Mouse (Mus musculus) forebrain, embryonic 13.5 days (tissue): ENCODE data around the gene Tmem262. TPM values are rescaled to one million over a fixed set of nuclear protein-coding genes. Genes with fewer than 3 reads are reported as not detected.

Source experiments
- ATAC-seq: fragments of 200-750 bp; cut with Nextera tagmentation; 2 replicates; pipeline ENCODE4 v1.8.0; 2017
- H3K27ac ChIP-seq: fragments of 300-500 bp; sonication (generic); 2 replicates; pipeline ENCODE4 v1.5.1; 2015; ENCODE audit warnings: inconsistent platforms, mild to moderate bottlenecking, moderate library complexity
- H3K27me3 ChIP-seq: fragments of 300-500 bp; sonication (generic); 2 replicates; pipeline ENCODE4 v1.6.1; 2015; ENCODE audit warnings: mild to moderate bottlenecking, inconsistent platforms
- H3K36me3 ChIP-seq: fragments of 300-500 bp; sonication (generic); 2 replicates; pipeline ENCODE4 v1.6.1; 2015; ENCODE audit warnings: mild to moderate bottlenecking, inconsistent platforms; ENCODE audit not compliant: poor library complexity, severe bottlenecking
- H3K4me1 ChIP-seq: fragments of 300-500 bp; sonication (generic); 2 replicates; pipeline ENCODE4 v1.6.1; 2015; ENCODE audit warnings: inconsistent platforms
- H3K4me2 ChIP-seq: fragments of 300-500 bp; sonication (generic); 2 replicates; pipeline ENCODE4 v1.6.1; 2015; ENCODE audit warnings: inconsistent platforms, mild to moderate bottlenecking, moderate library complexity
- H3K4me3 ChIP-seq: fragments of 300-500 bp; sonication (generic); 2 replicates; pipeline ENCODE4 v1.5.1; 2015; ENCODE audit warnings: mild to moderate bottlenecking, inconsistent platforms
- H3K9ac ChIP-seq: fragments of 300-500 bp; sonication (generic); 2 replicates; pipeline ENCODE4 v1.6.1; 2015; ENCODE audit warnings: mild to moderate bottlenecking, inconsistent platforms
- H3K9me3 ChIP-seq: fragments of 300-500 bp; sonication (generic); replicated peaks from 2 replicates; pipeline ENCODE4 v1.6.1; 2016; ENCODE audit warnings: inconsistent platforms
- WGBS: fragments of 180-500 bp; shearing (Covaris S2); methylation state at CpG from one replicate; pipeline ENCODE4 v1.1.7; 2015; 5-methylcytosine and 5-hydroxymethylcytosine counted together
- polyA plus RNA-seq: library from polyadenylated mRNA; unstranded; fragments of >200 nt; fragmentation: Nextera tagmentation; extraction: Ambion mirVana; gene quantifications from 2 replicates; pipeline ENCODE4 v1.2.1, GENCODE M21; 2015

The Tmem262 gene
- polyA plus RNA-seq, 1 experiment from 2014 or later, result not detected

GRCm38 (mm10) chr19:6084478-6085248 lies 4.8 kb downstream of the Tmem262 start, which contains the start of the genes Zfpl1 and Cdca5:
Gene Zfpl1 (minus strand): TSS chr19:6084956.
Gene Cdca5 (plus strand): TSS chr19:6084983.
- H3K27ac ChIP-seq, result peak within 1 kb of the TSS; percentile 57; the same call in 1 of the 2 replicates
- ATAC-seq, result peak; percentile 94
- under 1% methylated on average over 58 of the region's 58 CpGs for WGBS
- H3K27me3 ChIP-seq, result no peaks in the 10 kb centered on the region
- peak within 1 kb of the TSS; percentile 90 for H3K4me2 ChIP-seq
- H3K9ac ChIP-seq, result peak within 1 kb of the TSS; percentile 74
- H3K9me3 ChIP-seq, result no peaks in the 10 kb centered on the region
- peaks cover 28% of the 10 kb centered on the region for H3K4me1 ChIP-seq
- H3K4me3 ChIP-seq, result peak within 1 kb of the TSS; percentile 66
- H3K36me3 ChIP-seq, result peaks cover 49% of the 10 kb centered on the region

DNA sequence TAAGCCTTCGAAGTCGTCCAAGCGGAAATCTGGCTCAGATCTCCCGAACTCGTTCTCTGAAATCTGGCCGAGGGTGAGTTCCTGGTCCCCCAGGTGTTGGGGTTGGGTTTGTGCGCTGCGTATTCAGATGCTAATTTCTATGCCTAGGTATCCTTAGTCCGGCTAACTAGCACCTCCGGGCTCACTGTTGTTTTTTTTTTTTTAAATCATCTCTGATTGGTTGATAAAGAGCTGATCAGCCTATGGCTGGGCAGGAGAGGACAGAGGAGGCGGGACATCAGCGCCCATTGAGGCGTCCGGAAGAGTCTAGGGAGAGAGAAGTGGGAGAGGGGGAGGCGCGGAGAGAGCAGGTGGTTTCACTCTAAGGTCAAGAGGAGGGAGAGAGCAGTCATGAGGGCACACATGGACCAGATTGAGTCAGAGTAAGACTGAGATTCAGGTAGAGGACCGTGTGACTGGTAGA lies 5.6 kb downstream of the Tmem262 start:
- H3K4me1 ChIP-seq, result peaks cover 28% of the 10 kb centered on the region
- under 1% methylated on average over 17 of the region's 17 CpGs for WGBS
- H3K27ac ChIP-seq, result peak overlapping the region; percentile 57; the same call in 1 of the 2 replicates
- peak overlapping the region; percentile 66 for H3K4me3 ChIP-seq
- peak overlapping the region; percentile 63 for H3K9ac ChIP-seq
- peak overlapping the region; percentile 90 for H3K4me2 ChIP-seq
- no peaks in the 10 kb centered on the region for H3K9me3 ChIP-seq
- H3K27me3 ChIP-seq, result no peaks in the 10 kb centered on the region
- peaks cover 49% of the 10 kb centered on the region for H3K36me3 ChIP-seq
- peak; percentile 74 for ATAC-seq

DNA sequence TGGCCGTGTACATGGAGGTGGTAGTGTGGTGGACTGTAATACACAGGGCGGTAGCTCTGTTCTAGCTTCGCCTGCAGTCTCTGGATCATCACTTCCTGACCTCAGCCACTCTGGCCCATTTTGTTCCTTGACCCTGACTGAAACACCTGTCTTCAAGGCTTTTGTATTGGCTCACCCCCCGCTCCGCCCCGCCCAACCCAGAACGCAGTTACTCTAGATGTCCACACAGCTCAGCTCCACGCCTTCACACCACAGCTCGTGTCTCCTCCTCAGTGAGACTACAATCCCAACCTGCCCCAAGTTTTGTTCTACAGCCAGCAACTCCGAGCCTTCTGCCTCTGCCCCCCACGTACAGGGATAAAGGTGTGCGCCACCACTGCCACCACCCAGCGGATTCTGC lies 9.0 kb downstream of the Tmem262 start:
- ATAC-seq, result no peak
- Histone ChIP-seq H3K36me3 (peaks cover 54% of the 10 kb centered on the region), H3K4me3 (no peak overlapping the region), H3K27me3 (no peaks in the 10 kb centered on the region), H3K9ac (no peak overlapping the region), H3K27ac (no peak overlapping the region), H3K4me2 (no peak overlapping the region), H3K4me1 (peaks cover 21% of the 10 kb centered on the region), H3K9me3 (no peaks in the 10 kb centered on the region)
- WGBS, result 95% methylated on average over 13 of the region's 13 CpGs

GRCm38 (mm10) chr19:6094119-6094518 lies 14.3 kb downstream of the Tmem262 start, which contains the start of gene AC131692.1:
Gene AC131692.1 (plus strand): TSS chr19:6094419.
- no peak for ATAC-seq
- H3K4me2 ChIP-seq, result no peak within 1 kb of the TSS
- 93% methylated on average over 7 of the region's 7 CpGs for WGBS
- no peak within 1 kb of the TSS for H3K27ac ChIP-seq
- no peaks in the 10 kb centered on the region for H3K9me3 ChIP-seq
- H3K4me1 ChIP-seq, result no peaks in the 10 kb centered on the region
- H3K4me3 ChIP-seq, result no peak within 1 kb of the TSS
- no peak within 1 kb of the TSS for H3K9ac ChIP-seq
- peaks cover 64% of the 10 kb centered on the region for H3K36me3 ChIP-seq
- no peaks in the 10 kb centered on the region for H3K27me3 ChIP-seq

- WGBS, result 94% methylated on average over 3 of the region's 3 CpGs
- Histone ChIP-seq H3K27me3 (no peaks in the 10 kb centered on the region), H3K4me3 (no peak overlapping the region), H3K9ac (no peak overlapping the region), H3K27ac (no peak overlapping the region), H3K36me3 (peaks cover 32% of the 10 kb centered on the region), H3K4me2 (no peak overlapping the region), H3K4me1 (no peaks in the 10 kb centered on the region), H3K9me3 (no peaks in the 10 kb centered on the region)
- ATAC-seq, result no peak
Observed at GRCm38 (mm10) chr19:6097847-6098246, 18.0 kb downstream of the Tmem262 start.

GRCm38 (mm10) chr19:6101186-6101585 lies 21.4 kb downstream of the Tmem262 start:
- WGBS, result 85% methylated on average over 6 of the region's 6 CpGs
- Histone ChIP-seq H3K4me1 (no peaks in the 10 kb centered on the region), H3K4me2 (no peak overlapping the region), H3K9me3 (no peaks in the 10 kb centered on the region), H3K36me3 (peaks cover 7% of the 10 kb centered on the region), H3K9ac (no peak overlapping the region), H3K27ac (no peak overlapping the region), H3K27me3 (no peaks in the 10 kb centered on the region), H3K4me3 (no peak overlapping the region)
- ATAC-seq, result no peak

DNA sequence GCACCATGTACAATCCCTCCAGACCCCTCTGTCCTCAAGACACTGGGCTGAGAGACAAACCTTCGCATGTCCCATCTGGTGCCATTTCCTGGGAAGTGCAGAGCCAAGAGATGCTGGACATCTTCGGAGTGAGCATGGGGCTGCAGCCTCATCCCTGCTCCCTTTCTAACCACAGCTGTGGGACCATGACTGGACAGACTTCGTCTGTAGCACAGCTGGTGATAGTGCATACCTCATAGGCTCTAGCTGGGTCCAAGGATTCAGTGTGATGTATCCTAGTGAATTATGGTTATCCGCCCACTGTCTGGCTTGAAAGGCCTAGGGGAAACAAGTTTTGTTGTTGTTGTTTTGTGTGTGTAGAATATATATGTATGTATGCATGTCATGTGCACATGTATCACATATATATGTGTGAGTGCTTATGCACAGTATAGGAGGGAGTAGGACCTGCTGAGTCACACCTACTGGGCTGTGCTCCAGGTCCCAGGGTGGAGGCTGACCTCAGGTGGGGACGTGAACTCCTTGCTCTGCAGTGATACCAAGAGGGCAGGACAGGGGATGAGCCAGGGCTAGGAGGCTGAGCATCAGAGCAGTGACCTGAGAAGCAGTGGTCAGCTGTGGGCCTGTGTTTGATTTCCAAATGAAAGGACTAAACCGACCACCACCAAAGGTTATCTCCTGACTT lies 22.5 kb downstream of the Tmem262 start:
- H3K27me3 ChIP-seq, result no peaks in the 10 kb centered on the region
- peak overlapping the region; percentile 21; the same call in 1 of the 2 replicates for H3K9ac ChIP-seq
- 85% methylated on average over 6 of the region's 6 CpGs for WGBS
- no peaks in the 10 kb centered on the region for H3K9me3 ChIP-seq
- no peaks in the 10 kb centered on the region for H3K4me1 ChIP-seq
- no peak overlapping the region for H3K4me3 ChIP-seq
- H3K27ac ChIP-seq, result no peak overlapping the region
- ATAC-seq, result no peak
- peaks cover 12% of the 10 kb centered on the region for H3K36me3 ChIP-seq
- H3K4me2 ChIP-seq, result no peak overlapping the region

- no peaks in the 10 kb centered on the region for H3K27me3 ChIP-seq
- peak overlapping the region; percentile 13; the same call in 1 of the 2 replicates for H3K9ac ChIP-seq
- peaks cover 5% of the 10 kb centered on the region; the same call in 1 of the 2 replicates for H3K36me3 ChIP-seq
- H3K4me2 ChIP-seq, result no peak overlapping the region
- 86% methylated on average over 4 of the region's 4 CpGs for WGBS
- H3K4me1 ChIP-seq, result no peaks in the 10 kb centered on the region
- H3K9me3 ChIP-seq, result no peaks in the 10 kb centered on the region
- no peak overlapping the region for H3K27ac ChIP-seq
- no peak overlapping the region for H3K4me3 ChIP-seq
- no peak for ATAC-seq
Observed at GRCm38 (mm10) chr19:6104476-6104875, 24.6 kb downstream of the Tmem262 start.

- Histone ChIP-seq H3K36me3 (peaks cover 5% of the 10 kb centered on the region; the same call in 1 of the 2 replicates), H3K4me1 (no peaks in the 10 kb centered on the region), H3K4me2 (no peak within 1 kb of the TSS), H3K4me3 (no peak within 1 kb of the TSS), H3K9ac (peak within 1 kb of the TSS; percentile 13; the same call in 1 of the 2 replicates), H3K27me3 (no peaks in the 10 kb centered on the region), H3K27ac (no peak within 1 kb of the TSS), H3K9me3 (no peaks in the 10 kb centered on the region)
- no peak for ATAC-seq
- WGBS, result 92% methylated on average over 7 of the region's 7 CpGs
Observed at GRCm38 (mm10) chr19:6105586-6105985, 25.8 kb downstream of the Tmem262 start, which contains the start of gene Naaladl1. Gene Naaladl1 (plus strand): TSS chr19:6105782.

- Histone ChIP-seq H3K9ac (no peak overlapping the region), H3K27me3 (no peaks in the 10 kb centered on the region), H3K36me3 (peaks cover 39% of the 10 kb centered on the region), H3K27ac (no peak overlapping the region), H3K4me2 (no peak overlapping the region), H3K9me3 (no peaks in the 10 kb centered on the region), H3K4me3 (no peak overlapping the region), H3K4me1 (peaks cover 17% of the 10 kb centered on the region)
- 84% methylated on average over 6 of the region's 6 CpGs for WGBS
- ATAC-seq, result no peak
Observed at GRCm38 (mm10) chr19:6113116-6113515, 33.3 kb downstream of the Tmem262 start.

DNA sequence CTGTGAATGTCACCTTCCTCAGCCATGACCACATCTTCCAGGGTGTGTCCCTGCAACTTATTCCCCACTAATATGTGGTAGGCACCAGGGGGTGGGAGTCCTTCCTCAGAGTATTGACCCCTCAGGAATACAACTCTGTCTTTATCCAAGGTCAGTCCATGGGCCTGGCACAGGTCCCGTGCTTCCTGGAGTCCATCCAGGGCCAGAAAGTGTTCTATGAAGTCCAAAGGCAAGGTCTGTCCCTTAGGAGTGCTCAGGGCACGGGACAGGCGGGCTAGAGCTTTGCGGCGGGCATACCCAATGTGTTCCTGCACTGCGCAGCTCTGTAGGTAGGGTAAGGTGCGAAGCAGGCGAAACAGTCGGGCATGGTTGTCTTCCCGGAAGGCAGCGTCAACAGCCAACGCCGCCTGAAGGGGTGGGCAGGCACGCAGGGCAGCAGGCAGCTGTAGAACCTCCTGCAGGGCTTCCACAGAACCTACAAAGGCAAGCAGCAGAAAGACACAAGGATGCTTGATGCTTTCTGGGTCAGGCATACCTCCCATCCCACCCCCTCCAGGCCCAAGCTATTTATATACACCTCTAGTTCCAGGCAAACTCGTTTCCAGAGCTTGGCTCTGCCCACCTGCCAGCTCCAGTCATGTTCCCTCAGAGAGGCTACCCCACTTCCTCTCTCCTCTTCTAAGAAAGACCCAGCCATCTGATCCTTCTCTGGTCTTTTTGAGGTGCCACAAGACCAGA lies 36.4 kb downstream of the Tmem262 start:
- WGBS, result 93% methylated on average over 15 of the region's 15 CpGs

More for the DNA sequence above, 36.4 kb downstream of the Tmem262 start:
- Histone ChIP-seq H3K27me3 (no peaks in the 10 kb centered on the region), H3K4me1 (peaks cover 30% of the 10 kb centered on the region), H3K27ac (0 out of 2 replicates have a peak overlapping the region, but pooled peaks have one; percentile 6), H3K4me2 (peak overlapping the region; percentile 87), H3K36me3 (peaks cover 46% of the 10 kb centered on the region), H3K9ac (peak overlapping the region; percentile 90), H3K4me3 (peak overlapping the region; percentile 61; the same call in 1 of the 2 replicates), H3K9me3 (no peaks in the 10 kb centered on the region)
- ATAC-seq, result no peak
